Mouse (Mus musculus) cerebellum, adult 8-10 months (tissue): ENCODE measurements at regions not wholly inside any gene's neighbourhood (a gene's known extent, or its start where the extent isn't known, plus 50 kb on each side); places are given as distances from the start of the nearest gene placed in this dataset.

Source experiments
- DNase-seq: peaks from one replicate; pipeline ENCODE4 v3.0.0; 2022

GRCm38 (mm10) chr7:134541699-134542098 lies 128.8 kb upstream of the Dock1 start:
- no peak for DNase-seq

- no peak for DNase-seq
Measured at GRCm38 (mm10) chr7:134546187-134546586, 124.3 kb upstream of the Dock1 start.

GRCm38 (mm10) chr7:134549286-134549919 lies 121.1 kb upstream of the Dock1 start:
- no peak for DNase-seq

- DNase-seq = no peak
Measured at GRCm38 (mm10) chr7:134550221-134550809, 120.1 kb upstream of the Dock1 start.

DNA sequence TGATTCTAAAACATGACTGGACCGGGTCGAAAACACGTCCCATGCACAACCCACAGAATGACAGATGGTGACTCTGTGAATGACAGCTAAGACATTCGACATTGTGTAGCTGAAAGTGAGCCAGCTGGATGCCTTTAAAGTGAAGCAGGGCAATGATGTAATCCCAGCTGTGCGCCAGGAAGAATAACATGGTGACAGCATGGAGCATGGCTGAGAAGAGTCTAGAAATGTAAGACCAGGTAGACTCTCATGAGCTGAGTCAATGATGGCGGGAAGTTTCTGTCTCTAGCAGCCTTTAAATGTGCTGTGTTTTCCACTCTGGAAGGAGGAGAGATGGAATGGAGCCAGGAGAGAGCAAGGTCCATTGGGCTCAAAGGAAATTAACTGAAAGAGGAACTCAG lies 118.4 kb upstream of the Dock1 start:
- no peak for DNase-seq

DNA sequence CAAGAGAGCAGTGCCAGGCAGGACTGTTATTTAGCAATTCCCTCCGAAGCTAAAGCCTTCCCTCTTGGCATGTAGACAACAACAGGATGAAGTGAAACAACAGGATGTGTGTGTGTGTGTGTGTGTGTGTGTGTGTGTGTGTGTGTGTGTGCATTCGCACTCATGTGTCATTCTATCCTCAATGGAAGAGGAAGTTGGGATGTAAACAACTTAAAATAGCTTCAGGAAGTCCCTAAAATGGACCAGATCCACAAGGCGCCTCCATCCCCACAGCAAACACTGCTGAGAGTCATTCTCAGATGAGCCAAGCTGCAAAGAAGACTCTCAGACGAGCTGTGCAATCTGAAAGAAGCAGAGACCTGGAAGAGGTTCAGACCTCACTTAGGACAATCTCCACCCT lies 114.4 kb upstream of the Dock1 start:
- DNase-seq = no peak

- DNase-seq = peak; percentile 19
Measured at GRCm38 (mm10) chr7:134566322-134566721, 104.1 kb upstream of the Dock1 start.

- no peak for DNase-seq
Measured at GRCm38 (mm10) chr7:134569247-134569646, 101.2 kb upstream of the Dock1 start.

DNA sequence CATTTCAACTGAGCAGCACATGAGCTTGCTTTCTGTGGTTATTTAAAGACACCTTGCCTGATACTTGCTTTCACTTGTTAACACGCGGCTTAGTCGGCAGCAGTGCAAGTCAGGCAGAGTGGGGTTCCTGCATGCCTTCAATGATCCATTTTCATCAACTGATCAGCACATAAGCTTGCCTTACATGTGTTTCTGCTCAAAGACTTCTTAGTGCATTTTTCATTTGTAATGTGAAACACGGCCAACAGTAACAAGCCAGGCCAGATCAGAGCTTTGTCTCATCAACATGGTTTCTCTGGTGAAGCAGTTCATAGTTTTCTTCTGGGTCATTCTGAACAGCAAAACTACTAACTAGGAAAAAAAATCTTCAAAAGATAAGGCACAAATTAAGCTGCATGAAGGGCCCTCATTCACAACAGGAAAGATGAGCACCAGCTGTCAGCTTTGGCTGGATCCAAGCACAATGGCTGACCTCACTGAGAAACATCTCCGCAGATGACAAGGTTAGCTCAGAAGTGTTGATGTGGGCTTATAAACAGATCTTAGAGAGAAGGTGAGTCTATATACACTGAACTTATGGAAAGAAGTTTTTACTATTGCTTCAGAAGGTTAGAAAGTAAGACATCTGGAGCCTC lies 100.2 kb upstream of the Dock1 start:
- DNase-seq = no peak

DNA sequence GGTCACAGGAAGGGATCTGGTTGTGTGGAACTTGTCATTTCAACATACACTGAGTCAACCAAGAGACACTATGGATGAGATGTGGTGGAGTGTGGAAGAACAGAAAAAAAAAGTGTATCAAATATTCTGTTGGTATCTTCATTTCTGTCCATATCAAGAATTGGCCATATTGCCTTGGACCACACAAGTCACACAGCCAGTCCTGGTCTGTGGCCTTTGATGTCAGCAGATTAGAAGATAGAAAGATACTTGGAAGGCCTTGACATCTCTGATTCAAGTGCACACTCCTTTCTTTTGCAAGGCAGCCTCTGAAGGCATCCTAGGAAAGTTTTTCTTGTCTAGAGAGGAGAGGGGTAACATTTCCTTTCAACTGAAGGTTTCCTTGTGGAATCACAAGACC lies 88.7 kb upstream of the Dock1 start:
- DNase-seq = no peak

GRCm38 (mm10) chr7:134585478-134585877 lies 85.0 kb upstream of the Dock1 start:
- DNase-seq = no peak

DNA sequence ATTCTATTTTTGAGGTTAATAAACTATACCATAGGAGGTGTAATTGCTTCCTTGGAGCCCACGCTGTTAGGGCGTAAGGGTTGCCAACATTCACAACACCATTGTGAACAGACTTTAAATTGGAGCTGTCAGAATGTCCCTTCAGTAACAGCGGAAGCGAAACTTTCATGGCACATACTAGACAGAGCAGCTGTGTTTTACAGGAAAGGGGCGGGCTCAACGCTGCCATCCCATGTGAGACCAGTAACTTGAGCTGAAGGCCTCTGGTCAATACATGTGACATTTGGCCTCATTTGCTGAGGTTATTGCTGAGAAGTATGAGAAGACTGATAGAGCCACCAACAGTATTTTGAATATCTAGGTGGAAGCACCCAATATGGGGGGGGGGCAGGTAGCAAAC lies 83.5 kb upstream of the Dock1 start:
- no peak for DNase-seq

GRCm38 (mm10) chr7:134607886-134608285 lies 62.6 kb upstream of the Dock1 start:
- DNase-seq = no peak

- no peak for DNase-seq
Measured at GRCm38 (mm10) chr7:134610159-134610558, 60.3 kb upstream of the Dock1 start.

DNA sequence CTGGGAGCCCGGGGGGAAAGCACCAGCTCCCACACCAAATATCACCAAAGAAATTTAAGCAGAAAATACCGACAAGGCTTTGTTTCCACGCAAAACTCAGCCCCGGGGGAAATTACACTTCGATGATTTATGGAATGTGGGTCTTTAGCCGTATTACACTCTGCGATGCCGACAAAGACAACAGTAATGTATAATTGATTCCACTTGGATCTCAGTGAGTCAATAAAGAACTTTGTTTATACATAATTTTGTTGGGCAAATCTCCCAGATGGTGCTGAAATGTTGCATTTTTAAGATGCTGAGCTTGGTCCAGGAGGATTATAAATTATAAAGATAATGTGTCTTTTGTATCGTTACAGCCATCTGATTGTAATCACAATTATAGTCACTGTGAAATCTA lies 59.1 kb upstream of the Dock1 start:
- no peak for DNase-seq

DNA sequence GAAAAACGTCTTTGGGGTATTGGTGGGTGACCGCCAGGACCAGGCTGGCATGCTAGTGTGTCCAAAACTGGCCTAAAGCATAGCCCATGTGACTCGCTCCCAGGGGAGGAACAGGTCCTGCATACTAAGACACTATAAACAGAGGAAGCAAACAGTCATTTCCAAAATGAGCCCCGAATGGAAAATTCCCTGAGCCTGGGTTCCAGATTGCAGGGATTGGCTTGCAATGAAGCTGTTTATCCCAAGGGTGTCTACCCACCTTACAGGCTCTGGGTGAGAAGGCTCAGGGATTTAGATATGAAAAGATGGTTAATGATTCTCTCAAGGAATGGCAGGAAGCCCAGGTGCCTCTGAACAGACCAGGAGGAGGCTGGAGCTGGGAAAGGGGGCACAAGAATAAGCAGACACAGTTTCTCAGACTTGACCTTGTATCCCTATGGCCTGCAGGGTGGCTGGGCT lies 58.2 kb upstream of the Dock1 start:
- DNase-seq = peak; percentile 2

DNA sequence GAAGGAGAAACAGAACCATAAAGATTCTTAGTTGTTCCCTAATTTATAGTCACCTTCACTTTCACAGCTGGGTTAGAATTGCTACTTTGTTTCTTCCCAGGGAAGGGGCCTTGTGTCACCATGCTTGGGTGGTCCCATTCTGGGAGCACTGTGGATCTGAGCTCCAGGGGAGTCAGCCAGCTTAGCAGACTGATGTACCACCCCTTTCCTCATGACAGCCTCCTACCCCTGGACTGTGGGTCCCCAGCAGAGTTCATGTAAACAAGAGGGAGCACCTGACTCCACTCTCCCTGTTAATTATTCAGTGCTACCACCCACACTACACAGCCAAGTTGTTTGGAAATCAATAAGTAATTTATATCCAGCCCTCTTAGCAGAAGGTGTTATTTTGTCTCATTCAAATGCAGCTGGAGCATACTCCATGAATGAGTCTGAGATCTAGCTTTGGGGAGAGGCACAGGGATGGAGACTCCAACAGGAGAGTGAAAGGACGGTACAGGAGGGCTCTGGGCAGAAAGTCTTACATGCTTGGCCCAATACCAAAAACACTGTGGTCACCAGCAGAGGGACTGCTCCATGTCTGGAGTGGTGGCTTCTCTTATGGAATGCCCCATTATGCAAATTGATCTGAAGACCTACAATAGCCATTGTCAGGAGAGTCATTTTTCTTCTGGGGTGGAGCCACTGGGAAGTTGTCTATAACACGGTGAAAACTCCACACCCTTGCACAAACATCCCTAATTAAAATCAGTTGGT lies 51.1 kb upstream of the Dock1 start:
- no peak for DNase-seq

GRCm38 (mm10) chr7:134620006-134620405 lies 50.4 kb upstream of the Dock1 start:
- no peak for DNase-seq
